Mouse (Mus musculus) layer of hippocampus, adult 11-12 months (tissue): ENCODE data around the gene Fam149b.
"Not testable (repeated sequence)": the region's sequence is repeated elsewhere in the genome, so short reads cannot be mapped to it uniquely, and the experiment has no call there.

Experiments
- DNase-seq: peaks from one replicate; pipeline ENCODE4 v3.0.0; 2022; ENCODE audit warnings: low spot score

Gene Fam149b

GRCm38 (mm10) chr14:20347991-20348541, at the start of gene Fam149b, which contains the start of gene Ecd:
Gene Fam149b, plus strand, starts transcription at chr14:20348162.
Gene Ecd, minus strand, starts transcription at chr14:20348121.
- peak; percentile 92 for DNase-seq

DNA sequence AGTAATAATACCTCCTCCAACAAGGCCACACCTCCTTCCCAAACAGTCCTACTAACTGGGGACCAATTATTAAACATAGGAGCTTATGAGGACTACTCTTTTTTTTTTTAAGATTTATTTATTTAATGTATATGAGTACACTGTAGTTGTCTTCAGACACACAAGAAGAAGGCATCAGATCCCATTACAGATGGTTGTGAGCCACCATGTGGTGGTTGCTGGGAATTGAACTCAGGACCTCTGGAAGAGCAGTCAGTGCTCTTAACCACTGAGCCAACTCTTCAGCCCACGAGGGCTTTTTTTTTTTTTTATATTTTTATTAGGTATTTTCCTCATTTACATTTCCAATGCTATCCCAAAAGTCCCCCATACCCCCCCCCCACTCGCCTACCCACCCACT, 42.9 kb upstream of the Fam149b start:
- not testable (repeated sequence) for DNase-seq

DNA sequence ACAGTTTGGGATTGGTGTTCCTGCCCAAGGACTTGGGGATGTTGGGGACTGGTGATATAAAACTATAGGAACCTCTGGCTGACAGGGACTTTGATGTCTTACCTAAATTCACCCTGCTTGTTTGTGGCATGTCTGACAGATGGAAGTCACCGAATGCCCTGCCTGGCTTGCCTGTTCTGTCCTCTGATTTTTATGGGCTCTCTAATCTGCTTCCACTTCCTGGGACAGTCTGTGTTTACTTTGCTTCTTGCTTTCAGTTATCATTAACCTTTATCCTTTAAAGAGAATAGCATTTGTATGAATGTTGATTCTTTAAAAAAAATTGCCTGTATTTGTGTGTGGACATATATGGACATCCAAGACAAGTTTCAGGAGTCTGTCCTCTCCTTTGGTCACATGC, 32.8 kb upstream of the Fam149b start:
- DNase-seq: no peak

- DNase-seq: peak; percentile 48
Measured at GRCm38 (mm10) chr14:20319420-20319819, 28.5 kb upstream of the Fam149b start.

GRCm38 (mm10) chr14:20324196-20324595, 23.8 kb upstream of the Fam149b start:
- no peak for DNase-seq

- no peak for DNase-seq
Measured at GRCm38 (mm10) chr14:20328474-20328873, 19.5 kb upstream of the Fam149b start.

DNA sequence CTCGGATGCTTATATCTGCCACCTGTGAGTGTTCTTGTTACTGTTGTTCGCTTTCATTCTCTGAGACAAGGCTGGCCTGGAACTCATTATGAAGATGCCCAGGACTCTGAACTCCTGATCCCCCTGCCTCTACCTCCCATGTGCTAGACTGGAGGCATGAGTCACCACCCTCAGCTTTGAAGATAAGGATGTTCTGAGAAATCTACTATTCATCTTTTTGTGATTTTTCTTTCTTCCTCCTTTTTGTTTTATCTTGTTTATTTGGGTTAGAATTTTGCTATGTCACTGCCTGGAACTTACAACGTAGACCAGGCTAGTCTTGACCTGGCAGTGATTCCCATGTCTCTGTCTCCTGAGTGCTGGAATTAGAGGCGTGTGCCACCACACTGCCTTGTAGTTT, 16.6 kb upstream of the Fam149b start:
- no peak for DNase-seq

DNA sequence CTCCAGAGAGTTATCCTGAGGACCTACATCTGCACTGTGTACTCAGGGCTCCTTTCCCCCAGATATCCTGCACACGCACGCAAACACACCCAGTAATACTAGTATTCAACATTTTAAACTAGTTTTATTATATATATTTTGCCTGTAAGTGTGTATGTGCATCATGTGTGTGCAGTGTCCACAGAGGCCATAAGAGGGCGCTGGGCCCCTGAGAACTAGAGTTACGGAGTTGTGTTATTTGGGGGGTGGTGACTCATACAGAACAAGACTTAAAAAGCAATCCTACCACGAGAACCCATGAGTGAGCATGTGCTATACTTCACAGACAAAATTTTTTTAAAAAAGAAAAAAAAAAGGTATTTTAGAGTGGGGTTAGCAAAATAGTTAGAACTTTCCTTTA, 8.5 kb upstream of the Fam149b start:
- DNase-seq: no peak

- DNase-seq: no peak
Measured at GRCm38 (mm10) chr14:20340149-20340548, 7.8 kb upstream of the Fam149b start.

- no peak for DNase-seq
Measured at GRCm38 (mm10) chr14:20340866-20341265, 7.1 kb upstream of the Fam149b start.

DNA sequence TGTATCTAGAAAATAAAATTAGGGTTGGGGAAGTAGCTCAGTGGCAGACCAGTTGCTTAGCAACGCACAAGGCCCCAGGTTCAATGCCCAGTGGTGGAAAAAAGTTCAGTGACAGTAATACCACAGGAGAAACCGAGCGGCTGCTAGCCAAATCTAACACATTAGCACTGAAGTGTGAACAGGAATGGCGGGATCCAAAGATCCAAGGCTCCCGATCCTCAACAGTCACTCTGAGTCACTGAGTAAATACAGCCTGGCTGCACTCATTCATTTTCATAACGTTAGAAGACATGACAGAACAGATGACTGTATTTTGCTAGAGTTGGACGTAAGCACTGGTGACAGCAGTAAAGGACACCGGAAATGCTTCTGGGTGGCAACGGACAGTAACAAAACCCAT, 2.1 kb upstream of the Fam149b start:
- DNase-seq: no peak

DNA sequence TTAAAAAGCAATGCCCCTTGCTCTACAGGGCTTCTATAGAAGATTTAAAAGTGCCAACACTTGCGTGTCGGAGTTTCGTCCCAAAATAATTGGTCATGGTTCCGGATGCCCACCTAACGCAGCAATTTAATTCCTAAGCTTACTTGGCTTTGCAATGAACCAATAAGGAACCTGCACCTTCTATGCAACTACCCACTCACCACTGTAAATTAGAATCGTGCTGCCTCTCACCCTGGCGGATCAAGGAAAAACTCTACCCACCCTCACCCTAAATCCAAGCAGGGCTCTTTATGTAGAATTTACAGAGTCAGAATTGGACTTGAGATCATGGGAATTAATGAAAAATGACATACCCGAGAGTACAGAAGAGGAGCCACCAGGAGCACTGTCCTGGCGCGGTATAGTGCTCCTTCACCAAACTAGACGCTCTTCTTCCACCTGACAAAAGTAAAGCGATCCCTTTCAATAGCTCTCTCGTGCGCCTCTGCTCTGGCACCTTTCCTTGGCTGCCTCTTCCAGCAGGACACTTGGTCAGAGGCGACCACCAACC, 446 bp upstream of the Fam149b start:
- peak; percentile 14 for DNase-seq

DNA sequence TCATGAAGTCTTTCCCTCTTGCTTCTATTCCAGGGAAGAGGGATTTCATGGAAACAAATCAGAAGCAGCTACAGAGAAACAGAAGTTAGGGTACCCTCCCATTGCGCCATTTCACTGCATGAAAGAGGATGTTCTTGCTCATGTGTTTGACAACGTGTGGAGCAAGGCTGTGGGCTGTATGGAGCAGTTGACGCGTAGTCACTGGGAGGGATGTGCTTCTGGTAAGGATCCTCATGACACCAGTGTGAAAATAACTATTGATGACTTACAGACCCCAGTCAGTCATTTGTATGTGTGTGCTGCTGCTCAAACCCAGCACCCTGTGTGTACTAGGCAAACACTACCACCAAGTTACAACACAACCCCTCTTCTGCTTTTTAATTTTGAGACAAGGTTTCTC, 15.3 kb downstream of the Fam149b start:
- no peak for DNase-seq

GRCm38 (mm10) chr14:20368271-20368670, 20.3 kb downstream of the Fam149b start:
- no peak for DNase-seq

DNA sequence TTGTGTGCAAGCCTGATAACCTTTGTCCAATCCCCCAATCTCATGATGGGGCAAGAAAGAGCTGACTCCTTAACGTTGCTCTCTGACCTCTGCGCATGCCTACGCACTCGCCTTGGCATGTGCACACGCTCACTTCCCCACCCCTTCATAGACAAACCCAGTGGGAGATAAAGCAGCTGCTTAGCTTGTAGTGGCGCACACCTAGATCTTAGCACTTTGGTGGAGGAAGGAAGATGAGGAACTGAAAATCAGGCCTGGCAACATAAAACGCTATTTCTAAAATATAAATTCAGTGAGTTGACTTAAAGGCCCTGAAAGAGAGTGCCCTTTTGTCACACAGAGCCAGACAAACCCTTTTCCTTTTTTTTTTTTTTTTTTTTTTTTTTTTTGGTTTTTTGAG, 22.8 kb downstream of the Fam149b start:
- DNase-seq: no peak

GRCm38 (mm10) chr14:20371854-20372253, 23.9 kb downstream of the Fam149b start:
- DNase-seq: no peak

DNA sequence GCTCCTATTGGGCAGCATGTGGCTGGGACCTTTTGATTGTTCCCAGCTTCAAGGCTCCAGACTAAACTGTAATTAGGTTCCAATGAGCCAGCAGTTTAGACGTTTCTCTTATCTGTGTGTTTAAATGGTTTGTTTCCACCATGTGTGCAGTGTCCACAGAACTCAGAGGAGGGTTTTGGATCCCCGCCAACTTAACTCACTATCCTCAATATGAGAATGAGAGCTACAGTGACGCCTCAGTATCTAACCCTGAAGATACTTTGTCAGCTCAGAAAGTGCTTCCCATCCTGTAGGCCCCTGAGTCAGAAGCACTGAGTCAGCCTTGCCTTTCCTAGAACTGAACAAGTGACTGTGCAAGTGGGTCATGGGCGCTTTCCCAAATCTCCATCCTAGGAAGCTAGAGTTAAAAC, 29.2 kb downstream of the Fam149b start:
- DNase-seq: no peak

DNA sequence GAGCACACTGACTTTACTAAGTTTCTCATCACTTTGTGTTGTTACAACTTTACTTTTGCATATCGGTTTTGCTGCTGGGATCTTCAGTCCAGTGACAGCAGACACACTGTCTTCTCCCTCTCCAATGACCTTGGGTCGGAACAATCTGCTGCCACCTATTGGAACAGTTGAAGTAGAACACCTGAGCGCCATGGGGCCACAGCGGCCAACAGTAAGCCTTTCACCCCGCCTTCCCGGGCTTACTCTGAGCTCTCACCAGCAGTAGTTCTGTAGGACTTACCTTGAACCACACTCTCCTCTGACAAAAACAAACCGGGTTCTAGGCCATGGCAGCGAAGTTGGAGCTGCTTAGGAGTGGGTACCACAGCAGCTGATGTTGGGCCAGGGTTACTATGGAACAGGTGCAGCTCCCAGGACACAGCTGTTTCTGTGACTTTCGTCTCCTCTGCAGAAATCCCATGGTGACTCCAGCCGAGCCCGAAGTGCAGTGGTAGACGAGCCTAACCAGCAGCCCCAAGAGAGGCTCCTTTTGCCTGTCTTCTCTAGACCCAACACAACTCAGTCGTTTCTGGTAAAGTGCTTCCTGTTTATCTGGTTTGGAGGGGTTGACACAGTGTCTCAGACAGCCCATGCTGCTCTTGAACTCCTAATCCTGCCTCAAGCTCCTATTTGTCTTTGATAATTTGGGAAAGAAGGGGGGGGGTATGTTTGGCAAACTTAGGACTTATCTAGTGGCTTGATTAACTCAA, 30.5 kb downstream of the Fam149b start:
- no peak for DNase-seq

DNA sequence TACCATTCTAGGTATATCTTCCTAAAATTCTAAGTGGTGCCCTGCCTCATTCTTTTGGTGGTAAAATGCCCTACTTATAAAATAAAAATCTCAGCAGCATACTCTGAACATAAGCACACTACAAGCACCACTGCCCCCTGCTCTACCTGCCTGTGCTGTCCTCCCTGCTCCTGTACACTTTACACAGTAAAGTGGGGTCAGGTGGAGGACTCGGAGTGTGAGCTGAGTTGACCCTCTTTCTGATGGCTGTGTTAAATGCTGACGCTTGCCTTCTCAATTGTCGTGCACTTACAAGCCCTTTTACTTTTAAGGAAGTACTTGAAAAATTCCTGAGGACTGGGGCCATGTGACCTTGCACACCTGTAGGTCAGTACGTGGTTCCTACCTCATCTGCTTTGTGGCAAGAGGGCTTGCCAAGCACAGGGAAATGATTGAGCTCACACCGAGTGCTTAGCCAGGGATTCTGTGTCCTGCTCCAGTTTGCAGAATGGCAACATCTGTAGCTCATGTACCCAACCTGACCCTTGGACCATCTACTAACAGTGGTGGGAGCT, 31.2 kb downstream of the Fam149b start:
- no peak for DNase-seq

DNA sequence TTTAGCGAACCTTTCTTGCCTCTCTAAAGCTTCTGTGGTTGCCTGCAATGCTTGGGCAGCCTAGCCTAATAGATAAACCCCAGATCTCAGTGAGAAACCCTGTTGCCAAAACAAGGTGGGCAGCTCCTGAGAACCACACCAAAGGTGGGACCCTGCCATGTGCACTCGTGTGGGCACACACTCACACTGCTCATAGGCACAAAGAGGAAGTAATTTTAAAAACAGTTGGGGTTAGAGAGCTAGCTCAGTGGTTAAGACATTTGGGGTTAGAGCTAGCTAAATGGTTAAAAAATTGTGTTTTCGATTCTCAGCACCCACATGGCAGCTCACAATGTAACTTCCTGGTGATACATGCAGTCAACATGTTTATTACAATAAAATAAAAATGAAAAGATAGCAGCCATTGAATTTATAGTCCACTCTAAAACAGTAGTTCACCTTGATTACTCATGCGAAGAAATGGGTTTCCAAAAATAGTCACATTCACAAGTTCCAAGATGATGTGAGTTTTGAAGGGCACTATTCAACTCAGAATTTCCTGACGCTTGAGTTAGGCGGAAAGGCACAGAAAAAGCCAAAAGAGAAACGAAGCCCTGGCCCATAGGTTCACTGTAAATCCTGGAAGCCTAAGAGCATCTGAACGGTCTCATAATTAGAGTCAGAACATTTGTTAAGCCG, 31.9 kb downstream of the Fam149b start:
- no peak for DNase-seq

- DNase-seq: peak; percentile 93
Measured at GRCm38 (mm10) chr14:20388441-20389129, 40.6 kb downstream of the Fam149b start, which contains the start of gene Dnajc9. Gene Dnajc9, minus strand, starts transcription at chr14:20388910.
